Mouse (Mus musculus) MEL (cell line): Measurements from ENCODE around the gene Nfix. TPM values are rescaled to one million over a fixed set of nuclear protein-coding genes. Genes with fewer than 3 reads are reported as not detected.

Experiments used
- DNase-seq: peaks from one replicate; pipeline ENCODE4 v3.0.0; 2011; ENCODE audit warnings: low read depth, low spot score
- H3K27ac ChIP-seq: 2 replicates; pipeline ENCODE4 v1.5.1; 2012; ENCODE audit warnings: low read depth, mild to moderate bottlenecking, control low read depth, low read length, moderate library complexity; ENCODE audit not compliant: control insufficient read depth
- H3K27me3 ChIP-seq, 2 experiments: fragments of 150-350 bp in 1 of 2; sonication (generic) in 1 of 2; 2 replicates each; pipeline ENCODE4 v1.6.1; 2012; ENCODE audit warnings: low read length in 2 of 2, mild to moderate bottlenecking in 2 of 2, improper control_type of control experiment in 1 of 2, moderate library complexity in 1 of 2; ENCODE audit not compliant: insufficient read depth in 2 of 2, control insufficient read depth in 1 of 2
- H3K36me3 ChIP-seq, 2 experiments: 2 replicates each; pipeline ENCODE4 v1.6.1; 2012 to 2014; ENCODE audit warnings: low read length in 2 of 2, improper control_type of control experiment in 1 of 2, inconsistent platforms in 1 of 2, mild to moderate bottlenecking in 1 of 2; ENCODE audit not compliant: insufficient read depth in 2 of 2, control insufficient read depth in 1 of 2
- H3K4me1 ChIP-seq, 2 experiments: fragments of 150-350 bp in 1 of 2; sonication (generic) in 1 of 2; 2 replicates each; pipeline ENCODE4 v1.6.1; 2012; ENCODE audit warnings: low read length in 2 of 2, improper control_type of control experiment in 1 of 2, mild to moderate bottlenecking in 1 of 2; ENCODE audit not compliant: insufficient read depth in 2 of 2, control insufficient read depth in 1 of 2
- H3K4me3 ChIP-seq, 2 experiments: fragments of 150-350 bp in 1 of 2; sonication (generic) in 1 of 2; 2 replicates each; pipeline ENCODE4 v1.5.1; 2012; ENCODE audit warnings: low read depth in 2 of 2, low read length in 2 of 2, mild to moderate bottlenecking in 2 of 2, moderate library complexity in 2 of 2, control low read depth in 1 of 2, improper control_type of control experiment in 1 of 2; ENCODE audit not compliant: control insufficient read depth in 1 of 2, insufficient read depth in 1 of 2
- H3K79me2 ChIP-seq: 2 replicates; pipeline ENCODE4 v1.6.1; 2012; ENCODE audit warnings: mild to moderate bottlenecking, low read length, moderate library complexity; ENCODE audit not compliant: control insufficient read depth, poor library complexity, insufficient read depth
- H3K9ac ChIP-seq: 2 replicates; pipeline ENCODE4 v1.6.1; 2012; ENCODE audit warnings: low read depth, mild to moderate bottlenecking, control low read depth, low read length, moderate library complexity; ENCODE audit not compliant: control insufficient read depth, poor library complexity, severe bottlenecking
- H3K9me3 ChIP-seq: fragments of 150-350 bp; sonication (generic); replicated peaks from 2 replicates; pipeline ENCODE4 v1.6.1; 2012; ENCODE audit warnings: mild to moderate bottlenecking, low read length, improper control_type of control experiment, moderate library complexity; ENCODE audit not compliant: insufficient read depth
- CHD1 ChIP-seq: IDR thresholded peaks from 2 replicates; pipeline ENCODE4 v1.6.1; 2012; ENCODE audit warnings: low read depth, mild to moderate bottlenecking, inconsistent platforms, low read length, improper control_type of control experiment
- CHD2 ChIP-seq: IDR thresholded peaks from 2 replicates; pipeline ENCODE4 v1.6.1; 2011; ENCODE audit warnings: low read length, improper control_type of control experiment
- CTCF ChIP-seq, 3 experiments: IDR thresholded peaks in 2 of 3; conservative IDR thresholded peaks in 1 of 3; 2 replicates each; pipeline ENCODE4 v1.5.1; 2011 to 2012; ENCODE audit warnings: low read length in 3 of 3, low read depth in 2 of 3, mild to moderate bottlenecking in 2 of 3, improper control_type of control experiment in 1 of 3, inconsistent platforms in 1 of 3, mixed read lengths in 1 of 3, moderate library complexity in 1 of 3; ENCODE audit not compliant: control insufficient read depth in 1 of 3, insufficient read depth in 1 of 3, poor library complexity in 1 of 3, severe bottlenecking in 1 of 3
- ELF1 ChIP-seq: IDR thresholded peaks from 2 replicates; pipeline ENCODE4 v1.6.1; 2014; ENCODE audit warnings: low read depth, mild to moderate bottlenecking, inconsistent platforms, low read length, improper control_type of control experiment, moderate library complexity
- ETS1 ChIP-seq: IDR thresholded peaks from 2 replicates; pipeline ENCODE4 v1.6.1; 2012; ENCODE audit warnings: low read depth, mild to moderate bottlenecking, inconsistent platforms, low read length, improper control_type of control experiment, moderate library complexity
- GABPA ChIP-seq: IDR thresholded peaks from 2 replicates; pipeline ENCODE4 v1.6.1; 2012; ENCODE audit warnings: low read depth, mild to moderate bottlenecking, inconsistent platforms, low read length, improper control_type of control experiment, moderate library complexity
- GATA1 ChIP-seq: IDR thresholded peaks from 2 replicates; pipeline ENCODE4 v1.6.1; 2011; ENCODE audit warnings: low read depth, low read length, improper control_type of control experiment
- KAT2A ChIP-seq: conservative IDR thresholded peaks from 2 replicates; pipeline ENCODE4 v1.6.1; 2012; ENCODE audit warnings: low read depth, low read length, improper control_type of control experiment, inconsistent platforms
- MAX ChIP-seq: IDR thresholded peaks from 2 replicates; pipeline ENCODE4 v1.6.1; 2011; ENCODE audit warnings: low read length, improper control_type of control experiment
- MAZ ChIP-seq: IDR thresholded peaks from 2 replicates; pipeline ENCODE4 v1.6.1; 2012; ENCODE audit warnings: low read depth, mild to moderate bottlenecking, inconsistent platforms, low read length, improper control_type of control experiment
- MYB ChIP-seq: IDR thresholded peaks from 2 replicates; pipeline ENCODE4 v1.6.1; 2011; ENCODE audit warnings: mild to moderate bottlenecking, low read depth, low read length, improper control_type of control experiment
- MYC ChIP-seq: IDR thresholded peaks from 2 replicates; pipeline ENCODE4 v1.6.1; 2011; ENCODE audit warnings: low read depth, mild to moderate bottlenecking, low read length, improper control_type of control experiment, moderate library complexity
- POLR2AphosphoS2 ChIP-seq: IDR thresholded peaks from 2 replicates; pipeline ENCODE4 v1.6.1; 2011; ENCODE audit warnings: low read length, improper control_type of control experiment
- RAD21 ChIP-seq: IDR thresholded peaks from 2 replicates; pipeline ENCODE4 v1.6.1; 2011; ENCODE audit warnings: mild to moderate bottlenecking, low read depth, low read length, improper control_type of control experiment
- SIN3A ChIP-seq: IDR thresholded peaks from 2 replicates; pipeline ENCODE4 v1.6.1; 2012; ENCODE audit warnings: low read length, improper control_type of control experiment, inconsistent platforms
- SMC3 ChIP-seq: IDR thresholded peaks from 2 replicates; pipeline ENCODE4 v1.6.1; 2011; ENCODE audit warnings: low read depth, low read length, improper control_type of control experiment
- TBP ChIP-seq: IDR thresholded peaks from 2 replicates; pipeline ENCODE4 v1.8.0; 2011; ENCODE audit warnings: low read depth, low read length, improper control_type of control experiment
- UBTF ChIP-seq: IDR thresholded peaks from 2 replicates; pipeline ENCODE4 v1.6.1; 2012; ENCODE audit warnings: low read depth, mild to moderate bottlenecking, inconsistent platforms, low read length, improper control_type of control experiment, moderate library complexity, borderline replicate concordance; ENCODE audit not compliant: insufficient read depth
- USF2 ChIP-seq, 2 experiments: IDR thresholded peaks; 2 replicates each; pipeline ENCODE4 v1.6.1; 2011 to 2012; ENCODE audit warnings: improper control_type of control experiment in 2 of 2, low read length in 2 of 2, borderline replicate concordance in 1 of 2, inconsistent platforms in 1 of 2, low read depth in 1 of 2, mild to moderate bottlenecking in 1 of 2; ENCODE audit not compliant: insufficient read depth in 1 of 2
- ZKSCAN1 ChIP-seq: IDR thresholded peaks from 2 replicates; pipeline ENCODE4 v1.6.1; 2012; ENCODE audit warnings: low read depth, mild to moderate bottlenecking, inconsistent platforms, low read length, improper control_type of control experiment, moderate library complexity
- polyA plus RNA-seq, 2 experiments: library from polyadenylated mRNA; stranded (reverse) in 1 of 2; unstranded in 1 of 2; fragments of >175 nt in 1 of 2; fragments of >200 nt in 1 of 2; gene quantifications; 2 replicates each; pipeline versions ENCODE4 v1.2.1 to v1.2.4; 2012; ENCODE audit warnings: low replicate concordance in 2 of 2, low read depth in 1 of 2; ENCODE audit not compliant: insufficient read length in 2 of 2, insufficient read depth in 1 of 2, missing spikeins in 1 of 2
- total RNA-seq: library from RNA; depleted of rRNA; stranded (reverse); fragments of 300-350 nt; gene quantifications from 2 replicates; pipeline ENCODE4 v1.2.3, GENCODE M21; 2012

Nfix gene
- total and polyA plus RNA-seq, 3 experiments: 14.4 to 29.1 TPM; not detected in 1

GRCm38 (mm10) chr8:84785756-84786677 lies 14.1 kb downstream of the Nfix start:
- no peaks in the 10 kb centered on the region for H3K27me3 ChIP-seq
- H3K4me3 ChIP-seq: no peak overlapping the region
- peaks cover 11% of the 10 kb centered on the region; the same call in 1 of the 2 replicates for H3K79me2 ChIP-seq
- TF ChIP-seq CHD2 (no peak), GABPA (no peak), TBP (no peak), GATA1 (no peak), MAZ (no peak), MYB (no peak), ZKSCAN1 (no peak), USF2 (IDR thresholded peaks at IDR 0.05; ENCODE audit: borderline replicate concordance in 1 of 2, insufficient read depth in 1 of 2, low read depth in 1 of 2, low read length in 2 of 2) (no peak), MYC (no peak), ELF1 (no peak), ETS1 (no peak)
- no peak for DNase-seq
- H3K27ac ChIP-seq: no peak overlapping the region
- no peaks in the 10 kb centered on the region for H3K4me1 ChIP-seq
- H3K36me3 ChIP-seq: no peaks in the 10 kb centered on the region; a peak in 1 of 4 replicates
- no peak overlapping the region for H3K9ac ChIP-seq
- H3K9me3 ChIP-seq: no peaks in the 10 kb centered on the region

GRCm38 (mm10) chr8:84785506-84785755 lies 14.7 kb downstream of the Nfix start:
- Histone ChIP-seq H3K36me3 (no peaks in the 10 kb centered on the region; a peak in 1 of 4 replicates), H3K9ac (no peak overlapping the region), H3K4me3 (no peak overlapping the region), H3K9me3 (no peaks in the 10 kb centered on the region), H3K27ac (no peak overlapping the region), H3K79me2 (peaks cover 6% of the 10 kb centered on the region; the same call in 1 of the 2 replicates), H3K27me3 (no peaks in the 10 kb centered on the region), H3K4me1 (no peaks in the 10 kb centered on the region)
- no peak for DNase-seq
- TF ChIP-seq RAD21 (no peak), MAX (no peak), POLR2AphosphoS2 (no peak), SMC3 (no peak), MYB (no peak), CHD1 (no peak), SIN3A (no peak), TBP (no peak), KAT2A (no peak), CTCF (IDR thresholded peaks at IDR 0.05 in 2 of 3, conservative IDR thresholded peaks at IDR 0.05 in 1 of 3; ENCODE audit: control insufficient read depth in 1 of 3, insufficient read depth in 1 of 3, low read depth in 2 of 3, low read length in 3 of 3, poor library complexity in 1 of 3, severe bottlenecking in 1 of 3) (no peak), MYC (no peak), ETS1 (no peak), UBTF (no peak)
